8 mouse cellular contexts compared by ENCODE assay signal in the genomic region with DNA sequence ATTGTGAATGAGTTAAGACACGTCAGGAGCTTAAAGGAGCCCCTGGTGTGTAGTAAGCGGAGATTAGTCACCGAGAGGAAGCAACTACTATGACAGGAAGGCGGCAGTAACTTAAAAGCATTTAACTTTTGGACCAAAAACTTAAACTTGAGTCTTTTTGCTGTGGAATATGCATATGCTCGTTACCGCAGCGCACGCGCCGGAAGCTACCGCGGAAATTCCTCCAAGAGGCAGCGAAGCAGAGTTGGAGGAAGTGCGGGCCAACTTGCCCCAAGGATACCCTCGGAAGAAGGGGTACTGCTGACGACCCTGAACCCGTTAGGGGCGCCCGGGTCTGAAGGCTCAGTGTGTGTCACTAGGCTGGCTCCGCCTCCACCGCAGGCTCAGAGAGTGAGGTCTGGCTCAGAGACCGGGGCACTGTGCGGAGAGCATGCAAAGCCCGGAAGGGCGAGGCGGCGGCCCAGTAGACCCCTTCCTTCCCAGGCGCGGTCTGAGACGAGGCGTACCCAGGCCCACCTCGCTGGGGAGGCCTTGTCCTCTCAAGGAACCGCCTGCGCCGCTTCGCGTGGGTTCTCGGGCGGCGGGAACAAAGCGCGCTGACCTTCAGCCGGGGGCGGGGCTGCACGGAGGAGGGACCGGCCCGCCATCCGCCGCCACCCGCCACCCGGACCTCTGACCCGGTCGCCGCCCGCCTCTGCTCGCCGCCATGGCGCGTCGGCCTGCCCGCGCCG. TPM values are rescaled to one million over a fixed set of nuclear protein-coding genes. Genes with fewer than 3 reads are reported as not detected.
A peak's percentile ranks its signal among the peaks of the same experiment; 100 is the strongest.
DNase-seq lines count a peak whose midpoint lies in the region; ATAC-seq and TF ChIP-seq lines count a peak whose summit lies in the region.

No protein-coding gene starts in this region.

- peak overlapping the region; percentile 90 for H3K4me2 ChIP-seq in heart, embryonic 13.5 days
- H3K4me2 ChIP-seq in forebrain, embryonic 16.5 days (ENCODE audit: low read length) = peak overlapping the region; percentile 89
- H3K4me2 ChIP-seq in liver, embryonic 13.5 days = peak overlapping the region; percentile 88

- H3K27me3 ChIP-seq in heart, embryonic 13.5 days (replicated peaks) = no peaks in the 10 kb centered on the region
- H3K27me3 ChIP-seq in forebrain, embryonic 16.5 days (replicated peaks; ENCODE audit: control insufficient read depth, insufficient read depth, low read length) = no peaks in the 10 kb centered on the region
- H3K27me3 ChIP-seq in liver, embryonic 13.5 days = no peaks in the 10 kb centered on the region

- under 1% methylated on average over 57 of the region's 63 CpGs for WGBS in heart, embryonic 13.5 days
- WGBS in forebrain, embryonic 16.5 days = under 1% methylated on average over 50 of the region's 63 CpGs
- under 1% methylated on average over 63 of the region's 63 CpGs for WGBS in liver, embryonic 13.5 days (ENCODE audit: insufficient replicate concordance)
- WGBS in olfactory bulb, adult 2 months = under 1% methylated on average over 61 of the region's 63 CpGs

- H3K9me3 ChIP-seq in heart, embryonic 13.5 days = no peaks in the 10 kb centered on the region
- no peaks in the 10 kb centered on the region for H3K9me3 ChIP-seq in forebrain, embryonic 16.5 days (ENCODE audit: control insufficient read depth, low read length)
- no peaks in the 10 kb centered on the region for H3K9me3 ChIP-seq in liver, embryonic 13.5 days (replicated peaks)

- no peak for TF ChIP-seq CTCF in olfactory bulb, adult 2 months (IDR thresholded peaks at IDR 0.05; ENCODE audit: insufficient read depth, low read depth, low read length)

- H3K36me3 ChIP-seq in heart, embryonic 13.5 days = peaks cover 13% of the 10 kb centered on the region
- H3K36me3 ChIP-seq in forebrain, embryonic 16.5 days (ENCODE audit: control insufficient read depth, insufficient read depth) = no peaks in the 10 kb centered on the region
- peaks cover 21% of the 10 kb centered on the region for H3K36me3 ChIP-seq in liver, embryonic 13.5 days

- peak overlapping the region; percentile 94 for H3K27ac ChIP-seq in heart, embryonic 13.5 days (replicated peaks)
- H3K27ac ChIP-seq in forebrain, embryonic 16.5 days (ENCODE audit: low read length) = peak overlapping the region; percentile 84
- H3K27ac ChIP-seq in liver, embryonic 13.5 days = peak overlapping the region; percentile 86
- peak overlapping the region; percentile 50 for H3K27ac ChIP-seq in olfactory bulb, adult 2 months (ENCODE audit: insufficient read depth, low read depth, low read length)

- peak; percentile 74 for ATAC-seq in heart, embryonic 13.5 days (ENCODE audit: extremely low read depth, insufficient number of reproducible peaks, low FRiP score, low TSS enrichment)
- peak; percentile 43 for ATAC-seq in activated CD4-positive, CD25-positive, alpha-beta regulatory T cell, adult 4 months
- ATAC-seq in forebrain, embryonic 16.5 days = peak; percentile 54
- ATAC-seq in liver, embryonic 13.5 days (ENCODE audit: low read depth) = peak; percentile 81

- peaks cover 44% of the 10 kb centered on the region for H3K4me1 ChIP-seq in heart, embryonic 13.5 days
- peaks cover 17% of the 10 kb centered on the region for H3K4me1 ChIP-seq in forebrain, embryonic 16.5 days (replicated peaks; ENCODE audit: control insufficient read depth, insufficient read depth, low read length)
- H3K4me1 ChIP-seq in liver, embryonic 13.5 days (replicated peaks) = peaks cover 52% of the 10 kb centered on the region
- peaks cover 2% of the 10 kb centered on the region for H3K4me1 ChIP-seq in olfactory bulb, adult 2 months (ENCODE audit: control insufficient read depth, insufficient read depth, low read length)

- peak overlapping the region; percentile 80 for H3K4me3 ChIP-seq in heart, embryonic 13.5 days
- peak overlapping the region; percentile 77 for H3K4me3 ChIP-seq in forebrain, embryonic 16.5 days (replicated peaks; ENCODE audit: low read length)
- peak overlapping the region; percentile 82 for H3K4me3 ChIP-seq in liver, embryonic 13.5 days (replicated peaks)
- peak overlapping the region; percentile 92 for H3K4me3 ChIP-seq in olfactory bulb, adult 2 months (ENCODE audit: insufficient read depth, low read depth, low read length)

- no peak for TF ChIP-seq POLR2A in olfactory bulb, adult 2 months (IDR thresholded peaks at IDR 0.05; ENCODE audit: insufficient read depth, low read depth, low read length)

- H3K9ac ChIP-seq in heart, embryonic 13.5 days = peak overlapping the region; percentile 93
- H3K9ac ChIP-seq in forebrain, embryonic 16.5 days (replicated peaks; ENCODE audit: low read depth, low read length) = peak overlapping the region; percentile 76
- H3K9ac ChIP-seq in liver, embryonic 13.5 days = peak overlapping the region; percentile 90

- intact Hi-C loops in heart, postnatal 10 days (cut with DNase I) = no loop called here

- DNase-seq in heart, postnatal 10 days = no peak
- peak; percentile 76 to 80 for DNase-seq in B cell, adult 2 months
- DNase-seq in liver, embryonic 13.5 days = no peak
- no peak for DNase-seq in yolk sac, embryonic 10.5 days (ENCODE audit: low spot score)

RNA-seq across cellular contexts. Expression of a gene that starts 0.5 kb away (rescaled TPM):
- 217 and 223 TPM in 2 replicates for polyA plus RNA-seq in heart, embryonic 13.5 days (2015; fragmentation: Nextera tagmentation; extraction: Ambion mirVana)
- 100 to 1,000 TPM; 192 to 197 TPM for total RNA-seq in heart, postnatal 10 days (2021)
- 100 to 1,000 TPM; 246 to 261 TPM for polyA plus RNA-seq in activated CD4-positive, CD25-positive, alpha-beta regulatory T cell, adult 4 months (2017; shearing (Covaris generic))
- polyA plus RNA-seq in forebrain, embryonic 16.5 days (2015; fragmentation: Nextera tagmentation; extraction: Ambion mirVana) = 361 and 363 TPM in 2 replicates
- polyA plus RNA-seq in liver, embryonic 13.5 days (2015; fragmentation: Nextera tagmentation; extraction: Ambion mirVana) = 96.7 and 108 TPM in 2 replicates
- polyA plus RNA-seq in olfactory bulb, adult 2 months (2012; ENCODE audit: insufficient read depth, insufficient read length, low replicate concordance, missing spikeins) = not detected in 2 replicates

RNA-seq across cellular contexts. Expression of a gene that starts 45.4 kb away (rescaled TPM):
- polyA plus RNA-seq in heart, embryonic 13.5 days (2015; fragmentation: Nextera tagmentation; extraction: Ambion mirVana) = 1.2 and 2.3 TPM in 2 replicates
- not detected for total RNA-seq in heart, postnatal 10 days (2021)
- polyA plus RNA-seq in activated CD4-positive, CD25-positive, alpha-beta regulatory T cell, adult 4 months (2017; shearing (Covaris generic)) = not detected
- 0.57 TPM in 1 of 2 replicates, not detected in the other for polyA plus RNA-seq in forebrain, embryonic 16.5 days (2015; fragmentation: Nextera tagmentation; extraction: Ambion mirVana)
- 23.6 and 25.4 TPM in 2 replicates for polyA plus RNA-seq in liver, embryonic 13.5 days (2015; fragmentation: Nextera tagmentation; extraction: Ambion mirVana)
- polyA plus RNA-seq in olfactory bulb, adult 2 months (2012; ENCODE audit: insufficient read depth, insufficient read length, low replicate concordance, missing spikeins) = not detected in 2 replicates

RNA-seq across cellular contexts. Expression of a gene that starts 51.5 kb away (rescaled TPM):
- 26.6 and 31.4 TPM in 2 replicates for polyA plus RNA-seq in heart, embryonic 13.5 days (2015; fragmentation: Nextera tagmentation; extraction: Ambion mirVana)
- total RNA-seq in heart, postnatal 10 days (2021) = 10 to 100 TPM; 20.3 to 26.8 TPM
- polyA plus RNA-seq in activated CD4-positive, CD25-positive, alpha-beta regulatory T cell, adult 4 months (2017; shearing (Covaris generic)) = 10 to 100 TPM; 26.1 to 30.4 TPM
- 80.5 and 89.3 TPM in 2 replicates for polyA plus RNA-seq in forebrain, embryonic 16.5 days (2015; fragmentation: Nextera tagmentation; extraction: Ambion mirVana)
- polyA plus RNA-seq in liver, embryonic 13.5 days (2015; fragmentation: Nextera tagmentation; extraction: Ambion mirVana) = 64.3 and 69.3 TPM in 2 replicates
- polyA plus RNA-seq in olfactory bulb, adult 2 months (2012; ENCODE audit: insufficient read depth, insufficient read length, low replicate concordance, missing spikeins) = not detected in 2 replicates

Comparison
In these comparisons a context has a peak if more than half of its experiments do, and no peak if none do; other contexts are left out.
1. DNase-seq: peak in B cell, adult 2 months (2 of 2); none in heart, postnatal 10 days (0 of 2), liver, embryonic 13.5 days (single experiment) and yolk sac, embryonic 10.5 days (single experiment).
2. Peak in every context shown above with its lines, with median percentiles within 50 percentile points of each other: ATAC-seq, H3K27ac ChIP-seq, H3K4me2 ChIP-seq, H3K4me3 ChIP-seq and H3K9ac ChIP-seq.